Mouse (Mus musculus): ENCODE measurements at regions not wholly inside any gene's neighbourhood (a gene's known extent, or its start where the extent isn't known, plus 50 kb on each side); places are given as distances from the start of the nearest gene placed in this dataset.

GRCm38 (mm10) chr3:151333867-151334341 lies 103.8 kb upstream of the Adgrl4 start:
- DNase-seq (ENCODE audit: low read depth, low spot score): no peak

- no peak for DNase-seq (ENCODE audit: low read depth, low spot score)
These were observed 86.1 kb upstream of the Adgrl4 start for GRCm38 (mm10) chr3:151351481-151352090.

DNA sequence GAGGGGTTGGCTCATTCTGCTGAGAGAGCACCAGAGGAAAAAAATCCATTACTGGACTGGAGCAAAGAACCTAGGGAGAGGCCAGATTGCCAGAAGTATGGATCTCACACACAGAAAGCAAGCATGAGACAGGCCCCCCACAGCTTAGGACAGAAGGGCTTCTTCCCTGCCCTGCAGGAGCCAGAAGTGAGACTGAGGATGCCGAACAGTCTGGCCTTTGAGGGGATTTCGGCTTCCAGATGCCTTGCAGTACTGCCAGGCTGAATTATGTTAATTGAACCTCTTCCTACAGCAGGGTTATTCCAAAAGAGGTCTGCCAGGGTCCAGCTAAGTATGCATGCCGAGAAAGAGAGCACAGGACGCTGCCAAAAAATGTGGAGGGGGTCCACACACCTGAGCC lies 71.4 kb upstream of the Adgrl4 start:
- DNase-seq (ENCODE audit: low read depth, low spot score): no peak

DNA sequence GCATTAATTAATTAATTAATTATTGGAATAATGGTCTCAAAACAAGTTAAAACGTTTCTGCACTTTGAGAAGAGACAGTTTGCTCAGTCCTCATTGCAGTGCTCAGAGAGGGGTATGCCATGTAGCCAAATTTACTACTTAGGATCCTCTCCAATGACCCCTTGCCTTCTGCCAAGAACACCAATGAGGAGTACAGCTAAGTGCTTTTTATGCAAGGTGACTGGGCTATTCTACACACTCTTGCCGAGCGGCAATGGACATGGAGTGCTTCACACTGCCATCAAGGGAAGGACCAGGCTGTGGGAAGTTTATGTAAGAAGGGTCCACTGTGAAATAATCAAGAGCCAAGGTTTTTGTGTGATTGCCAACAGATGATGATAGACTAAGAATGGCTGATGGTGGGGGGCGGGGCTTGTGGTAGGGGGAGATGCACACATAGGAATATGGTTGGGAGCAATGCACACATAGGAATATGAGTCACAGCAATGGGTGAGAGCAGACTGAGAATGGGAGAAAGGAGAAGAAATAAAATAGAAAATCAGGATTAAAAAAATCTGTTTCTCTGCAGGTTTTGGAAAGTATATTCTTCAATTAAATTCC lies 70.9 kb upstream of the Adgrl4 start:
- DNase-seq (ENCODE audit: low read depth, low spot score): no peak

DNA sequence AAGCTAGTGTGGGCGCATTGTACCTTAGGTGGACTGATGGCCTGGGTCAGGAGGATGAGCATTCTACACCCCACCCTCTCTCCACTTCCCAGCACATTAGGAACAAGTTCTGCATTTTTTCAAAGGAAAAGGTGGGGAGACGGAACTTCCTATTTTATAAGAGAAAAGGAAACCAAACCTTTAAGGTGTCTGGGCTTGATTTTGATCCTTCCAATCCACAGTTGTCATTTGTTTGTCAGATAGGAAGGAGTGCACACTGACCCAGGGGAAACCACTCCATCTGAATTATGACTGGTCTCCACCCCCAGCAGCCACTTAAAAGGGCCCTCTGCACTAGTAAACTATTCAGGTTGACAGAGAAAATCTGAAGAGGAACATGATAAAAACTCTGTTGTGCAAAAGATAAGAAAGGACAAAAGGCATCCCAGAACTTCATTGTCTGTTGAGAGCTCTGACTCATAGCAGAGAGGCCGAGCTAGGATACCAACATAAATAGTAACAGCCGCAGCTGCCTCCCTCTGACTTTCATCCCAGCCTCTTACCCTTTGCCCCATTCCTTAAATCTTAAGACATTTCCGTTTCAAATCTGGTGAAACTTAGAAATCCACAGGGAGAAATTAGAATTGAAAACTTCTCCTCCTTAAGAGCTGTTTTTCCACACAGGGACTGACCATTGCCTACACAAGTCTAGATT lies 54.2 kb upstream of the Adgrl4 start:
- no peak for DNase-seq (ENCODE audit: low read depth, low spot score)

DNA sequence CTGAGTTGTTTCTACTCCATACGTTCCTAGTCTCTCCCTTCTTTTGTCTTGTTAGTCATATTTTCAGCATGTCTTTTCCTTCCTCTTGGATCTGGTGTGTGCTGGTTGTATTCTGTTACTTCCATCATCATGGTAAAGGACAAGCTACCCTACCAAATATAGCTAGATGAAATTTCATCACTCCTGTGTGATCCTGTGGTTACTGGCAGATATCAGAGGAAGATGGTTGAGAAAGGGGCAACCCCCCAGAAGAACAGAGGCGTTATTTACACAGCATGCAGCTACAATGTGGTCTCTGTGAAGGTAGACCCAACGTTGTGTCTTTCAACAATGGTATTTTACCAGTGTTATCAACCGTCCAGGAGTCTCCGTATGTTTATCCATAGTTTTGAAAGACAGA lies 52.8 kb upstream of the Adgrl4 start:
- DNase-seq (ENCODE audit: low read depth, low spot score): no peak

DNA sequence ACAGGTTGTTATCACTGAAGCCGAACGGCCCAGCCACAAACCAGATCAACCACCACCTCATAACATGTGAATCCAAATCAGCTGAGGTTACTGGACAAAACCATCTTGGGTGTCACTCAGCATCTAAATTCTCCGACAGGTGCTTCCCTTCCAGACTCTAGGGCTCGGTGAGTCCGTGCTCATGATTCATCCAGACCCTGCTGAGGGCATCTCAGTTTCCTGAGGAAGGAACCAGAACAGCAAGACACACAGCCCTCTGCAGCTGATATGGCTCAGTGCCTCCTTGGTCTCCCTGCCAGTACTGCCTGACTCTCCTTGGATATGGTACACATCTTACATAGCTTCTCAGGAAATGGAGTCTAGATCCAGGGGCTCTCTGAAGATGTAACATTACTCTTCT lies 51.6 kb upstream of the Adgrl4 start:
- no peak for DNase-seq (ENCODE audit: low read depth, low spot score)

All from retina, postnatal 7 days (tissue).